Mouse (Mus musculus) kidney, adult 10 weeks (tissue): ENCODE data around the gene Med13l. TPM values are rescaled to one million over a fixed set of nuclear protein-coding genes. Genes with fewer than 3 reads are reported as not detected.

Experiments used
- polyA plus RNA-seq: library from polyadenylated mRNA; stranded (reverse); fragments of 350-450 nt; fragmentation: Illumina TruSeq; extraction: RNeasy Lipid Tissue Mini Kit (QIAGEN cat#74804); gene quantifications from one replicate; pipeline ENCODE4 v1.2.3, GENCODE M21; 2014; ENCODE audit warnings: low read depth, low replicate concordance

Gene Med13l
- 6.6 TPM for polyA plus RNA-seq

GRCm38 (mm10) chr5:118560385-118561085, at the start of gene Med13l:
Gene Med13l, plus strand, starts transcription at chr5:118560679.

